Mouse (Mus musculus) CH12.LX (cell line): ENCODE measurements around the gene Als2cr12. TPM values are rescaled to one million over a fixed set of nuclear protein-coding genes. Genes with fewer than 3 reads are reported as not detected.

Experiments used
- DNase-seq: peaks from one replicate; pipeline ENCODE4 v3.0.0-alpha.2; 2013; ENCODE audit errors: extremely low read depth
- H3K27ac ChIP-seq: 2 replicates; pipeline ENCODE4 v1.5.1; 2012; ENCODE audit warnings: low read depth, mild to moderate bottlenecking, control low read depth, moderate library complexity; ENCODE audit not compliant: insufficient read depth
- H3K27me3 ChIP-seq: replicated peaks from 2 replicates; pipeline ENCODE3; 2012; ENCODE audit warnings: inconsistent platforms
- H3K36me3 ChIP-seq, 2 experiments: replicated peaks in 1 of 2; 2 replicates each; pipeline versions ENCODE3 to v1.6.1; 2012; ENCODE audit warnings: inconsistent platforms in 1 of 2, low read length in 1 of 2, mild to moderate bottlenecking in 1 of 2, mixed read lengths in 1 of 2, moderate library complexity in 1 of 2; ENCODE audit not compliant: control insufficient read depth in 1 of 2, insufficient read depth in 1 of 2
- H3K4me1 ChIP-seq, 2 experiments: 2 replicates each; pipeline ENCODE4 v1.6.1; 2012; ENCODE audit warnings: inconsistent platforms in 1 of 2, moderate library complexity in 1 of 2; ENCODE audit not compliant: insufficient read depth in 2 of 2, control insufficient read depth in 1 of 2
- H3K4me2 ChIP-seq: 2 replicates; pipeline ENCODE4 v1.6.1; 2012; ENCODE audit warnings: low read depth, mild to moderate bottlenecking, control low read depth; ENCODE audit not compliant: poor library complexity, insufficient read depth, severe bottlenecking
- H3K4me3 ChIP-seq, 3 experiments: fragments of 150-350 bp in 1 of 3; sonication (generic) in 1 of 3; replicated peaks in 1 of 3; 2 replicates each; pipeline versions ENCODE3 to v1.5.1; 2011 to 2012; ENCODE audit warnings: low read depth in 2 of 3, low read length in 2 of 3, mild to moderate bottlenecking in 2 of 3, moderate library complexity in 2 of 3, control low read depth in 1 of 3, improper control_type of control experiment in 1 of 3, inconsistent platforms in 1 of 3, mixed read lengths in 1 of 3; ENCODE audit not compliant: poor library complexity in 1 of 3
- H3K79me2 ChIP-seq: replicated peaks from 2 replicates; pipeline ENCODE4 v1.6.1; 2012; ENCODE audit warnings: mild to moderate bottlenecking, moderate library complexity; ENCODE audit not compliant: control insufficient read depth, poor library complexity, insufficient read depth, severe bottlenecking; ENCODE audit errors: extremely low read depth
- H3K9ac ChIP-seq: 2 replicates; pipeline ENCODE4 v1.6.1; 2012; ENCODE audit warnings: low read depth, mild to moderate bottlenecking, control low read depth, moderate library complexity; ENCODE audit not compliant: insufficient read depth
- H3K9me3 ChIP-seq: replicated peaks from 2 replicates; pipeline ENCODE3; 2012; ENCODE audit warnings: low read length, inconsistent platforms, mixed read lengths
- E2F4 ChIP-seq: IDR thresholded peaks from 2 replicates; pipeline ENCODE4 v1.6.1; 2011; ENCODE audit warnings: low read depth, low read length, improper control_type of control experiment; ENCODE audit not compliant: insufficient replicate concordance
- ETS1 ChIP-seq: conservative IDR thresholded peaks from 2 replicates; pipeline ENCODE4 v1.6.1; 2012; ENCODE audit warnings: low read depth, mild to moderate bottlenecking, inconsistent platforms, low read length, improper control_type of control experiment, moderate library complexity
- GABPA ChIP-seq: IDR thresholded peaks from 2 replicates; pipeline ENCODE4 v1.6.1; 2012; ENCODE audit warnings: low read depth, low read length, improper control_type of control experiment, inconsistent platforms; ENCODE audit not compliant: insufficient replicate concordance
- JUND ChIP-seq: conservative IDR thresholded peaks from 2 replicates; pipeline ENCODE4 v1.6.1; 2011; ENCODE audit warnings: low read depth, low read length, improper control_type of control experiment
- MYC ChIP-seq: IDR thresholded peaks from 2 replicates; pipeline ENCODE4 v1.6.1; 2011; ENCODE audit warnings: low read depth, mild to moderate bottlenecking, improper control_type of control experiment, low read length
- dilution Hi-C: fragments of 300-500 bp; cut with MboI; formaldehyde crosslinking; loops from 2 replicates; pipeline ENCODE4 v1.14.3; 2020; ENCODE audit warnings: low sequenced_read_pairs; ENCODE audit not compliant: extremely low pct_unique_long_range_greater_than_20kb, extremely low pct_ligation_motif_present
- in situ Hi-C: fragments of 300-500 bp; cut with MboI; formaldehyde crosslinking; loops from 3 replicates; pipeline ENCODE4 v1.14.3; 2019; ENCODE audit warnings: low sequenced_read_pairs, low pct_ligation_motif_present, low pct_unique_long_range_greater_than_20kb, mixed read lengths
- polyA plus RNA-seq: library from polyadenylated mRNA; unstranded; fragments of >175 nt; gene quantifications from 2 replicates; pipeline ENCODE4 v1.2.1, GENCODE M21; 2012; ENCODE audit warnings: low read depth; ENCODE audit not compliant: insufficient read length
- total RNA-seq, 2 experiments: library from RNA; depleted of rRNA; stranded (reverse); fragments of 300-350 nt in 1 of 2; fragments of >200 nt in 1 of 2; gene quantifications; 2 replicates each; pipeline ENCODE4 v1.2.3; 2012 to 2014

Gene Als2cr12
- total and polyA plus RNA-seq, 3 experiments: 0.33 TPM; not detected in 2

DNA sequence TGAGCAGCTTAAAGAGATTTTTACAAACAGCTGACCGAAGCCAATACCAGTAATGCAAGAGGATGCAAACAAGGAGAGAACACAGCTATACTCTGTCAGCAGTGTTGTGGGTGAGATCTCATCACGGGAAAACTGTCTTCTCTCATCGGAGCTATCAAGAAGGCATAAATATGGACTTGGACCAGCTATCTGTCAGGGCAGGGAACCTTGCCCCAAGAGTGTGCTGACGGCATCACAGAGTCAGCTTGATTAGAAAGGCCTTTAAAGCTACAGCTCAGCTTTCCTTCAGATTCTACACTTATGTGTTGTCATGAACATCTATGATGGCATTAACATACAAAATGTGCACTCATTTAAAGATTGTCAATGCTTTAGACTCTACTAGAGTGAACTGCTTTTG, 93.1 kb downstream of the Als2cr12 start:
- H3K27ac ChIP-seq: no peak overlapping the region
- in situ Hi-C loops (no loop called here), dilution Hi-C loops (no loop called here)
- TF ChIP-seq MYC: no peak
- TF ChIP-seq E2F4: no peak
- TF ChIP-seq GABPA: no peak
- no peak for TF ChIP-seq JUND
- no peak for TF ChIP-seq ETS1
- no peaks in the 10 kb centered on the region for H3K79me2 ChIP-seq
- H3K9ac ChIP-seq: no peak overlapping the region
- no peak for DNase-seq
- H3K4me2 ChIP-seq: no peak overlapping the region
- peaks cover 0 to 4% of the 10 kb centered on the region in 2 experiments; a peak in 1 of 4 replicates for H3K4me1 ChIP-seq
- no peak overlapping the region for H3K4me3 ChIP-seq
- H3K9me3 ChIP-seq: no peaks in the 10 kb centered on the region
- no peaks in the 10 kb centered on the region for H3K27me3 ChIP-seq
- H3K36me3 ChIP-seq: no peaks in the 10 kb centered on the region

Other genes with a start within 250 kb of the Als2cr12 start
- gene Orc2, start 190.9 kb downstream of the Als2cr12 start, total RNA-seq (2012; rRNA removed): 48.6 and 62.7 TPM in 2 replicates
- 151 and 176 TPM in 2 replicates for gene Orc2, start 190.9 kb downstream of the Als2cr12 start, total RNA-seq (2014; rRNA removed)
- gene Orc2, start 190.9 kb downstream of the Als2cr12 start, polyA plus RNA-seq: 99.1 and 104 TPM in 2 replicates
- 3.6 and 4.7 TPM in 2 replicates for gene Fam126b, start 109.7 kb downstream of the Als2cr12 start, total RNA-seq (2012; rRNA removed)
- 5.5 and 6.2 TPM in 2 replicates for gene Fam126b, start 109.7 kb downstream of the Als2cr12 start, total RNA-seq (2014; rRNA removed)
- 4.4 and 4.6 TPM in 2 replicates for gene Fam126b, start 109.7 kb downstream of the Als2cr12 start, polyA plus RNA-seq
- 139 and 145 TPM in 2 replicates for gene Ndufb3, start 109.6 kb downstream of the Als2cr12 start, total RNA-seq (2012; rRNA removed)
- gene Ndufb3, start 109.6 kb downstream of the Als2cr12 start, total RNA-seq (2014; rRNA removed): 184 and 210 TPM in 2 replicates
- gene Ndufb3, start 109.6 kb downstream of the Als2cr12 start, polyA plus RNA-seq: 62.9 and 89.6 TPM in 2 replicates
- gene Cflar, start 15.5 kb upstream of the Als2cr12 start, total RNA-seq (2012; rRNA removed): 46.8 and 49.2 TPM in 2 replicates
- 81.1 and 82.0 TPM in 2 replicates for gene Cflar, start 15.5 kb upstream of the Als2cr12 start, total RNA-seq (2014; rRNA removed)
- gene Cflar, start 15.5 kb upstream of the Als2cr12 start, polyA plus RNA-seq: 28.3 and 35.7 TPM in 2 replicates
- 36.2 and 42.6 TPM in 2 replicates for gene Casp8, start 99.4 kb upstream of the Als2cr12 start, total RNA-seq (2012; rRNA removed)
- gene Casp8, start 99.4 kb upstream of the Als2cr12 start, total RNA-seq (2014; rRNA removed): 59.3 and 69.9 TPM in 2 replicates
- 53.3 and 64.9 TPM in 2 replicates for gene Casp8, start 99.4 kb upstream of the Als2cr12 start, polyA plus RNA-seq